Mouse (Mus musculus) heart, adult 2 months (tissue): ENCODE measurements around the gene Wwox.

Source experiments
- CTCF ChIP-seq: fragments of 200-600 bp; IDR thresholded peaks from 2 replicates; pipeline ENCODE4 v1.8.1; 2022; ENCODE audit warnings: antibody characterized with exemption, mild to moderate bottlenecking, moderate library complexity
- EP300 ChIP-seq: fragments of 200-500 bp; IDR thresholded peaks from 2 replicates; pipeline ENCODE4 v1.6.1; 2011; ENCODE audit warnings: low read depth, low read length, control low read depth; ENCODE audit not compliant: insufficient read depth
- POLR2A ChIP-seq: fragments of 200-500 bp; IDR thresholded peaks from 2 replicates; pipeline ENCODE4 v1.6.1; 2011; ENCODE audit warnings: mild to moderate bottlenecking, low read depth, low read length, control low read depth; ENCODE audit not compliant: insufficient read depth

DNA sequence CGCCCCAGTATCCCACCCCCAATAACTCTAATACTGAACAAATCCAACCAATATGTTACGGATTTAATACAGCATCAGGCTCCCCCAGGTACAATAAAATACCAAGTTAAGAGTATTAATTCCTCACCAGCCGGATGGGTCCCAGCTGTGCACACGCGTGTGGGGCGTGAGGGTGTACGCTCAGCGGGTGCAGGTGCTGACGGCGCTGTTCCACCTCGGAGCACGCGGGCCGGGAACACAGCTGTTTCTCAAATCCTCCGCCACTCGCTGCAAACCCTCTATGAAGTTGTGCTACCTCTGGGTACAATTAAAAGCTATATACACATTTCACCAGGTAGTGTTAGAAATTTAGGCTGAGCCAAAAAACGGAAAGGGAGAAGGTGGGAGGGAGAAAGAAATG is 818.0 kb downstream of the Wwox start:
- TF ChIP-seq POLR2A (no peak), CTCF (no peak), EP300 (no peak)
